Mouse (Mus musculus) MEL (cell line): ENCODE measurements at regions not wholly inside any gene's neighbourhood (a gene's known extent, or its start where the extent isn't known, plus 50 kb on each side); places are given as distances from the start of the nearest gene placed in this dataset.

Experiments used
- CTCF ChIP-seq, 3 experiments: IDR thresholded peaks in 2 of 3; conservative IDR thresholded peaks in 1 of 3; 2 replicates each; pipeline ENCODE4 v1.5.1; 2011 to 2012; ENCODE audit warnings: low read length in 3 of 3, low read depth in 2 of 3, mild to moderate bottlenecking in 2 of 3, improper control_type of control experiment in 1 of 3, inconsistent platforms in 1 of 3, mixed read lengths in 1 of 3, moderate library complexity in 1 of 3; ENCODE audit not compliant: control insufficient read depth in 1 of 3, insufficient read depth in 1 of 3, poor library complexity in 1 of 3, severe bottlenecking in 1 of 3
- E2F4 ChIP-seq: IDR thresholded peaks from 2 replicates; pipeline ENCODE4 v1.6.1; 2011; ENCODE audit warnings: low read depth, low read length, improper control_type of control experiment, borderline replicate concordance
- MAFK ChIP-seq: IDR thresholded peaks from 2 replicates; pipeline ENCODE4 v1.6.1; 2011; ENCODE audit warnings: low read depth, mild to moderate bottlenecking, low read length, improper control_type of control experiment, borderline replicate concordance
- NELFE ChIP-seq: IDR thresholded peaks from 2 replicates; pipeline ENCODE4 v1.6.1; 2011; ENCODE audit warnings: low read depth, low read length, improper control_type of control experiment
- POLR2A ChIP-seq, 2 experiments: IDR thresholded peaks; 2 replicates each; pipeline ENCODE4 v1.6.1; 2011 to 2012; ENCODE audit warnings: low read length in 2 of 2, mild to moderate bottlenecking in 2 of 2, control low read depth in 1 of 2, improper control_type of control experiment in 1 of 2, low read depth in 1 of 2, moderate library complexity in 1 of 2; ENCODE audit not compliant: control insufficient read depth in 1 of 2, insufficient read depth in 1 of 2, poor library complexity in 1 of 2
- POLR2AphosphoS2 ChIP-seq: IDR thresholded peaks from 2 replicates; pipeline ENCODE4 v1.6.1; 2011; ENCODE audit warnings: low read length, improper control_type of control experiment
- TCF12 ChIP-seq: IDR thresholded peaks from 2 replicates; pipeline ENCODE4 v1.6.1; 2014; ENCODE audit warnings: low read depth, mild to moderate bottlenecking, inconsistent platforms, low read length, improper control_type of control experiment, moderate library complexity
- USF2 ChIP-seq, 2 experiments: IDR thresholded peaks; 2 replicates each; pipeline ENCODE4 v1.6.1; 2011 to 2012; ENCODE audit warnings: improper control_type of control experiment in 2 of 2, low read length in 2 of 2, borderline replicate concordance in 1 of 2, inconsistent platforms in 1 of 2, low read depth in 1 of 2, mild to moderate bottlenecking in 1 of 2; ENCODE audit not compliant: insufficient read depth in 1 of 2
- ZMIZ1 ChIP-seq: IDR thresholded peaks from 2 replicates; pipeline ENCODE4 v1.6.1; 2012; ENCODE audit warnings: low read depth, mild to moderate bottlenecking, inconsistent platforms, low read length, improper control_type of control experiment, moderate library complexity

DNA sequence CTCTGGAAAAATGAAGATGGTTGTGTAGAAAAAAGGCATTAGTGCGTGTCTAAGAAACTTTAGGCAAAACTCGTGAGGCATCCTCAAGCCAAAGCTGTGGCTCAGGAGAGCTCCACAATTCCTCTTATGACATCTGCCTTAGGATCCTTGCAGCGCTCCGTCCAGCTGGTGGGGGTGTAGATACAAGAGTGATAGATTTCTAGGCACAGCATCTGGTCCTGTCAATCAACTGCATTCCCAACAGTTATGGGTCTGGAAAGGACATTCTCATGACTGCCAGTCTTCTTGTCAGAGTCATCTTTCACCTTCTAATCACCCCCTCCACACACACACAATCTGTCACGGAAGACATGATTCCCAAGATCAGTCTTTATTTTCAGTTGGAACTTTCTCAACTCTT, 89.2 kb upstream of the H2al1a start:
- TF ChIP-seq ZMIZ1, result no peak
- no peak for TF ChIP-seq POLR2AphosphoS2
- no peak for TF ChIP-seq E2F4
- no peak for TF ChIP-seq USF2 (IDR thresholded peaks at IDR 0.05; ENCODE audit: borderline replicate concordance in 1 of 2, insufficient read depth in 1 of 2, low read depth in 1 of 2, low read length in 2 of 2)
- TF ChIP-seq TCF12, result no peak
- no peak for TF ChIP-seq CTCF (IDR thresholded peaks at IDR 0.05 in 2 of 3, conservative IDR thresholded peaks at IDR 0.05 in 1 of 3; ENCODE audit: control insufficient read depth in 1 of 3, insufficient read depth in 1 of 3, low read depth in 2 of 3, low read length in 3 of 3, poor library complexity in 1 of 3, severe bottlenecking in 1 of 3)
- TF ChIP-seq MAFK, result no peak
- no peak for TF ChIP-seq NELFE
- TF ChIP-seq POLR2A (IDR thresholded peaks at IDR 0.05; ENCODE audit: control insufficient read depth in 1 of 2, insufficient read depth in 1 of 2, low read depth in 1 of 2, low read length in 2 of 2, poor library complexity in 1 of 2), result no peak
